Mouse (Mus musculus) lung, embryonic 16.5 days (tissue): ENCODE data around the gene Brpf1. TPM values are rescaled to one million over a fixed set of nuclear protein-coding genes. Genes with fewer than 3 reads are reported as not detected.

Experiments used
- ATAC-seq: fragments of 200-750 bp; cut with Nextera tagmentation; 2 replicates; pipeline ENCODE4 v1.8.0; 2017; ENCODE audit warnings: low read depth, mild to moderate bottlenecking, moderate library complexity
- H3K27ac ChIP-seq: fragments of 300-500 bp; sonication (generic); 2 replicates; pipeline ENCODE4 v1.5.1; 2014; ENCODE audit warnings: mild to moderate bottlenecking, control low read depth, low read length
- H3K27me3 ChIP-seq: fragments of 300-500 bp; sonication (generic); 2 replicates; pipeline ENCODE4 v1.6.1; 2014; ENCODE audit warnings: low read depth, low read length, mixed read lengths; ENCODE audit not compliant: control insufficient read depth, insufficient read depth
- H3K36me3 ChIP-seq: fragments of 300-500 bp; sonication (generic); 2 replicates; pipeline ENCODE4 v1.6.1; 2014; ENCODE audit warnings: low read length; ENCODE audit not compliant: control insufficient read depth, insufficient read depth
- H3K4me1 ChIP-seq: fragments of 300-500 bp; sonication (generic); replicated peaks from 2 replicates; pipeline ENCODE4 v1.6.1; 2014; ENCODE audit warnings: low read length, mixed read lengths; ENCODE audit not compliant: control insufficient read depth, insufficient read depth
- H3K4me2 ChIP-seq: fragments of 300-500 bp; sonication (generic); 2 replicates; pipeline ENCODE4 v1.6.1; 2014; ENCODE audit warnings: low read depth, low read length, control low read depth
- H3K4me3 ChIP-seq: fragments of 300-500 bp; sonication (generic); 2 replicates; pipeline ENCODE4 v1.5.1; 2014; ENCODE audit warnings: mild to moderate bottlenecking, low read length, control low read depth
- H3K9ac ChIP-seq: fragments of 300-500 bp; sonication (generic); 2 replicates; pipeline ENCODE4 v1.6.1; 2014; ENCODE audit warnings: low read length, control low read depth
- H3K9me3 ChIP-seq: fragments of 300-500 bp; sonication (generic); 2 replicates; pipeline ENCODE4 v1.6.1; 2016; ENCODE audit warnings: low read length; ENCODE audit not compliant: control insufficient read depth
- WGBS: fragments of 180-500 bp; shearing (Covaris S2); extraction: QIAGEN DNeasy Blood & Tissue Kit; methylation state at CpG from one replicate; pipeline ENCODE4 v1.1.7; 2014; 5-methylcytosine and 5-hydroxymethylcytosine counted together
- polyA plus RNA-seq: library from polyadenylated mRNA; unstranded; fragments of >200 nt; fragmentation: Nextera tagmentation; extraction: Ambion mirVana; gene quantifications from 2 replicates; pipeline ENCODE4 v1.2.1, GENCODE M21; 2015

Brpf1 gene
- polyA plus RNA-seq, 1 experiment from 2014 or later: 19.1 TPM

DNA sequence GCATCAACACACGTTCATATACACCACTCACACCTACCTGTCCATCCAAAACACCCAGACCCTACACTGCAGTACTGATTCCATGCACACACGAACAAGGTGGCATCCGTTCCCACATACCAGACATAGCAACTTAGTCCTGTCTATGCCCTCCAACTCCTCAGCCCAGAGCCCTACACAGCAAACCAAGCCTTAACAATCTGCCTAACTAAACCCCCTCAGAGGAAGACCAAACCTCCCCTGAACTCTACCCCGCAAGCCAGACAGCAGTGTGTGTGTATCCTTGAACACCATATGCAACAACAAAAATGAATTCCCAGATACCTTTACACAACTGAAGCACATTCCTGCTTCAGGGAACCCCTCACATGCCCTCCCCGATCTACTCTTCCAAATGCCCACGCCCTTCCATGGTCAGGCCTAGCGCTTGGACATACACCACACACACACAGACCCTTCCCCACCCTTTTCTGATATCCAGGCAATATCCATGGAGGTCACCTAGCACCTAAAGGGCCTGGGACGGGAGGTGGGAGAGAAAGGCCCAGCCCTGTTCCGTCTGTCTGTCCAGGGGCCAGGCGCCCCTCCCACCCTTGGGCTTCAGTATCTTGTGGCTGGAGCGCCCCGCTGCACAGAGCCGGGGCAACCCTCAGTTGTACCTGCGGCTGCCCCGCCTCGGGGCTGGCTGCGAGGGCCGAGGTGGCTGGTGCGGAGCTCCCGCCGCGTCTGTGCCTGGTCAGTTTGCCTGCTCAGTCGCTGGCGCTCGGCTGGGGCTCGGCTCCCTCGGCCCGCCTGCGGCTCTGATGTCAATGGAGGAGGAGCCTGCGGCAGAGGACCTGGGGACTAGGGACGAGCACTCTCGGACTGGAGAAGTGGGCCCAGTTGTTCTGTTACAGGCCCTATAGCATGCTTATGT is 36.5 kb downstream of the Brpf1 start, which contains the start of gene Camk1:
Gene Camk1 (minus strand): TSS at position 808 of the 916 bp plus-strand sequence.
- Histone ChIP-seq H3K4me3 (peak within 1 kb of the TSS; percentile 83), H3K4me1 (peaks cover 27% of the 10 kb centered on the region), H3K9ac (peak within 1 kb of the TSS; percentile 97), H3K36me3 (peaks cover 2% of the 10 kb centered on the region; the same call in 1 of the 2 replicates), H3K9me3 (no peaks in the 10 kb centered on the region), H3K27me3 (no peaks in the 10 kb centered on the region), H3K27ac (peak within 1 kb of the TSS; percentile 66), H3K4me2 (peak within 1 kb of the TSS; percentile 85)
- WGBS: 9% methylated on average over 32 of the region's 32 CpGs
- peak; percentile 94 for ATAC-seq

DNA sequence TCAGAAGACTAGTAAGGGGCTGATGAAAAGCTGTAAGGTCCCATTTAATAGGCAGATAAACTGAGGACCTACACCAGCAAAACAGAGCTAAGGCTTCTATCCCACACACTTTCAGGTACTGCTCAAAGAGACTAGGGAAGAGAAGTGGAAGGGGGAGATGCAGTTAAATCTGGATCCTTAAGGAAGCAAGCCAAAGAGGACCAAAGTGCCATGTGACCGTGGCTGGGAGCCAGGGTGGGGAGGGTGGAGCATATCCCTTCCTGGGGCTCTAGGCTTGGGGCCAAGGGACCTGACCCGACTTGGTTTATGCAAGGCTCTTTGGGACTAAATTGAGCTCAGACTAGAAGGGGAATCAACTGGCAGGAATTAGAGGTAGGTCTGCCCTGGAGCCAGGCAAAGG is 37.4 kb downstream of the Brpf1 start:
- ATAC-seq: peak; percentile 76
- H3K4me2 ChIP-seq: peak overlapping the region; percentile 85
- H3K27me3 ChIP-seq: no peaks in the 10 kb centered on the region
- no peaks in the 10 kb centered on the region; the same call in 1 of the 2 replicates for H3K36me3 ChIP-seq
- 12% methylated on average over 2 of the region's 2 CpGs for WGBS
- H3K9me3 ChIP-seq: no peaks in the 10 kb centered on the region
- H3K9ac ChIP-seq: peak overlapping the region; percentile 97
- H3K27ac ChIP-seq: peak overlapping the region; percentile 66
- no peak overlapping the region for H3K4me3 ChIP-seq
- peaks cover 27% of the 10 kb centered on the region for H3K4me1 ChIP-seq

DNA sequence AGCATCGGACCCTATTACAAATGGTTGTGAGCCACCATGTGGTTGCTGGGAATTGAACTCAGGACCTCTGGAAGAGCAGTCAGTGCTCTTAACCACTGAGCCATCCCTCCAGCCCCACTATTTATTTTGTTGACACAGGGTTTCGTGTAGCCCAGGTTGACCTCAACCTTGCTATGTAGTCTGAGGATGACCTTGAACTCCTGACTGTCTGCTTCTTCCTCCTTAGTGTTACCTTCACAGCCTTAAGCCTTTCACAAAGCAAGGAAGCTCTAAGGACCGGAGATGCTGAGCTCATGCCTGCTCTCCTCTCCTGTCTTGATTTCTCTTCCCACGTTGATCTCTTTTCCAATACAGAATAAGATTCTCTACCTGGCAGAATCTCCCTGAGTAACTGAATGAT is 40.0 kb downstream of the Brpf1 start:
- Histone ChIP-seq H3K4me2 (no peak overlapping the region), H3K4me3 (no peak overlapping the region), H3K4me1 (peaks cover 24% of the 10 kb centered on the region), H3K27me3 (no peaks in the 10 kb centered on the region), H3K9ac (no peak overlapping the region), H3K27ac (no peak overlapping the region), H3K36me3 (no peaks in the 10 kb centered on the region), H3K9me3 (no peaks in the 10 kb centered on the region)
- 65% methylated on average over 4 of the region's 4 CpGs for WGBS
- ATAC-seq: no peak

- Histone ChIP-seq H3K9ac (no peak overlapping the region), H3K4me1 (no peaks in the 10 kb centered on the region), H3K9me3 (no peaks in the 10 kb centered on the region), H3K36me3 (no peaks in the 10 kb centered on the region), H3K4me3 (no peak overlapping the region), H3K27ac (no peak overlapping the region), H3K4me2 (no peak overlapping the region), H3K27me3 (no peaks in the 10 kb centered on the region)
- no peak for ATAC-seq
Observed at GRCm38 (mm10) chr6:113350538-113350937, 43.6 kb downstream of the Brpf1 start.

DNA sequence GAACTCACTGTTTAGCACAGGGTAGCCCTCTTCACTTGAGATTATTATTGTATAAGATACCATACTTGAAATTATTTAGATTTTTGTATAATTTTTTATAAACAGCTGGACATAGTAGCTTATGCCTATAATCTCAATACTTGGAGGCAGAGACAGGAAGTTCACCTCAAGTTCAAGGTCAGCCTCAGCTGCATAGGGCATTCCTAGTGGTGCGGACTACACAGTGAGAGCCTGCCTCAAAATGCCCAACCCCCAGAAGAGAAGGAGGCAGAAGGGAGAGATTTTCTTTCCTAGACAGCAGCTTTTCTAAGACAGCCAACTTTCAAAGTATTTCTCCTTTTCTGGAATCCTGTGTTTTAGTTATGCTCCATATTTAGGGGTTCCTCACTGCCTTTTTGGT is 44.2 kb downstream of the Brpf1 start:
- Histone ChIP-seq H3K4me3 (no peak overlapping the region), H3K4me2 (no peak overlapping the region), H3K9ac (no peak overlapping the region), H3K27ac (no peak overlapping the region), H3K36me3 (no peaks in the 10 kb centered on the region), H3K27me3 (no peaks in the 10 kb centered on the region), H3K9me3 (no peaks in the 10 kb centered on the region), H3K4me1 (no peaks in the 10 kb centered on the region)
- ATAC-seq: no peak
- 68% methylated on average over 1 of the region's 1 CpGs for WGBS

DNA sequence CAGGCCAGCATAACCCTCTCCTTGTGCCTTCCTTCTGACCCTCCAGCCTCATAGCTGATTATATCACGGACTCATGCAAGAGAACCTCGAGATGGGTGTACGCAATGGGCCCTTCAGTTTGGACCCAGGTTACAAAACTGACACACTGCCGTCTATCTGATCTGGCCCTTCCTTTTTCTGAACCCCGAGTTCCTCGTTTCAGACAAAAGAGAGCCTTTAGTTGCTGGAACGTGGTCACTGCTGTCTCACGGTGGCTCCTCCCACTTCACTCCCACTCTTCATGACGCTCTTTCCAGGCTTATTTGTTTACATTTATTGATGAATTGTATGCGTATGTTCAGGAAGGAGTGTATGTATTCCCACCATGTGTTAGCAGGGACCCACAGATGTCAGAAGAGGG is 44.7 kb downstream of the Brpf1 start:
- no peak for ATAC-seq
- H3K36me3 ChIP-seq: no peaks in the 10 kb centered on the region
- no peaks in the 10 kb centered on the region for H3K9me3 ChIP-seq
- H3K27me3 ChIP-seq: no peaks in the 10 kb centered on the region
- H3K4me3 ChIP-seq: no peak overlapping the region
- H3K4me2 ChIP-seq: no peak overlapping the region
- H3K27ac ChIP-seq: no peak overlapping the region
- H3K9ac ChIP-seq: no peak overlapping the region
- WGBS: 46% methylated on average over 10 of the region's 10 CpGs
- H3K4me1 ChIP-seq: no peaks in the 10 kb centered on the region

- Histone ChIP-seq H3K9ac (no peak overlapping the region), H3K9me3 (no peaks in the 10 kb centered on the region), H3K4me1 (no peaks in the 10 kb centered on the region), H3K4me2 (no peak overlapping the region), H3K4me3 (no peak overlapping the region), H3K36me3 (no peaks in the 10 kb centered on the region), H3K27me3 (no peaks in the 10 kb centered on the region), H3K27ac (no peak overlapping the region)
- no peak for ATAC-seq
- 63% methylated on average over 3 of the region's 3 CpGs for WGBS
Observed at GRCm38 (mm10) chr6:113352820-113353219, 45.9 kb downstream of the Brpf1 start.

DNA sequence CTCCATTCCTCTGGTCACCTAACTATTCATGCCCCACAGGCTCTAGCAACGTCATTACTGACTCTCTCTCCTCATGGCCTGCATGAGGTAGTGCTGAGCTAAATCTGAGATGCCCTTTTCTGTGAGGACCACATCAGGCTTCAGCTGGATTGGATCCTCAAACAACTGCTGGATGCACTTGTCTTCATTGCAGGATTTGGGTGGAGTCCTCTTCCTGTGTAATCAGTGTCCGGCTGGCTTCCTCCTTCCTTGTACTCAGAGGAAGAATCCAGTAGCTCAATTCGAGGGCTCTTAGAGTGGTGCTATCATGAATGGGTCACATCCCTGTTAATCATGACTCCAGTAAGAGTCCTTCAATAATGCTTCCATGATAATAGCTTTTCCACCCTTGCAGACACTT is 46.8 kb downstream of the Brpf1 start:
- Histone ChIP-seq H3K36me3 (no peaks in the 10 kb centered on the region), H3K27me3 (no peaks in the 10 kb centered on the region), H3K9ac (no peak overlapping the region), H3K4me1 (no peaks in the 10 kb centered on the region), H3K27ac (no peak overlapping the region), H3K4me3 (no peak overlapping the region), H3K9me3 (no peaks in the 10 kb centered on the region), H3K4me2 (no peak overlapping the region)
- 60% methylated on average over 3 of the region's 3 CpGs for WGBS
- no peak for ATAC-seq

- Histone ChIP-seq H3K4me3 (no peak overlapping the region), H3K27ac (no peak overlapping the region), H3K9ac (no peak overlapping the region), H3K36me3 (no peaks in the 10 kb centered on the region), H3K4me1 (no peaks in the 10 kb centered on the region), H3K4me2 (no peak overlapping the region), H3K27me3 (no peaks in the 10 kb centered on the region), H3K9me3 (no peaks in the 10 kb centered on the region)
- no peak for ATAC-seq
- 70% methylated on average over 4 of the region's 4 CpGs for WGBS
Observed at GRCm38 (mm10) chr6:113361476-113361875, 54.5 kb downstream of the Brpf1 start.
